Mouse (Mus musculus): Measurements from ENCODE around the gene Gm7145. TPM values are rescaled to one million over a fixed set of nuclear protein-coding genes. Genes with fewer than 3 reads are reported as not detected.

Gm7145 gene
- not detected in 2 replicates for polyA plus RNA-seq (2012; rRNA removed)

GRCm38 (mm10) chr1:117965639-117966038 is at the start of gene Gm7145:
TSS of gene Gm7145 (plus strand) at chr1:117965939.

GRCm38 (mm10) chr1:117927715-117928114 is 38.0 kb upstream of the Gm7145 start, which contains the start of gene Gm28168:
TSS of gene Gm28168 (plus strand) at chr1:117928015.

Other genes with a start within 250 kb of the Gm7145 start
- not detected in 2 replicates for gene B020011L13Rik, start 184.8 kb upstream of the Gm7145 start, polyA plus RNA-seq (2012; rRNA removed)
- not detected in 2 replicates for gene Gm28360, start 135.9 kb upstream of the Gm7145 start, polyA plus RNA-seq (2012; rRNA removed)
- gene Gm28168, start 37.9 kb upstream of the Gm7145 start, polyA plus RNA-seq (2012; rRNA removed): not detected in 2 replicates
- not detected in 2 replicates for gene Gm29106, start 210.6 kb downstream of the Gm7145 start, polyA plus RNA-seq (2012; rRNA removed)